Mouse (Mus musculus): Measurements from ENCODE around the gene Gadd45a. TPM values are rescaled to one million over a fixed set of nuclear protein-coding genes. Genes with fewer than 3 reads are reported as not detected.
"Not testable (repeated sequence)": the region's sequence is repeated elsewhere in the genome, so short reads cannot be mapped to it uniquely, and the experiment has no call there.

Gene Gadd45a
- polyA plus RNA-seq, 2 experiments from 2014 or later = 4.1 to 5.6 TPM

DNA sequence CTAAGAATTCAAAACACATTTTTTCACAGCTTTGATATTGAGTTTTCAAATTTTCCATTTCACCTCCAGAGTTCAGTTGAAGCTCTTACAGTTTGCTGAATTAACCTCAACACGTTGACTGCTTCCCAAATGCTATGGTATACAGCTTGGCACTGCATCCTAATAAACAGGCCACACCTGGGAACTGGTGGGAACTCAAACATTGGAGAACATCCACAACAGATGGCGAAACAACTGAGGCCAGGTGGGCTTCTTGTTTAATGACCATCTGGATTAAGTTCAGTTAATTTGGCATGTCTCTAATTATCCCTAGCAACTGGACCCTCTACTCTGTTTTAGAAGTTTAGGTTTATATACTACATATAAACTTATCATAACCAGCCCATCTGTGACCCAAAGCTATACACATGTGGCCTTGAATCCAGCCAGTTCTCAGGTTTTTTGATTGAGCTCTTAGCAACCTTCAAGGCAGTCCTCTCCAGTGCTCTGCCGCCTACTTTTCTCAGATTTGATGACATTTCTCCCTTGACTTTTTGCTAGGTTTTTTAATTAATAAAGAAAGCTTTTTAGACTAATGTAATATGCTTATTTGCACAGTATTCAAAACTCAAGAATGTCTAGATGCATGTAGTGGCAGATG lies 10.9 kb upstream of the Gadd45a start:
- ATAC-seq = no peak

- no peak for ATAC-seq
Observed at GRCm38 (mm10) chr6:67046937-67047336, 9.7 kb upstream of the Gadd45a start.

DNA sequence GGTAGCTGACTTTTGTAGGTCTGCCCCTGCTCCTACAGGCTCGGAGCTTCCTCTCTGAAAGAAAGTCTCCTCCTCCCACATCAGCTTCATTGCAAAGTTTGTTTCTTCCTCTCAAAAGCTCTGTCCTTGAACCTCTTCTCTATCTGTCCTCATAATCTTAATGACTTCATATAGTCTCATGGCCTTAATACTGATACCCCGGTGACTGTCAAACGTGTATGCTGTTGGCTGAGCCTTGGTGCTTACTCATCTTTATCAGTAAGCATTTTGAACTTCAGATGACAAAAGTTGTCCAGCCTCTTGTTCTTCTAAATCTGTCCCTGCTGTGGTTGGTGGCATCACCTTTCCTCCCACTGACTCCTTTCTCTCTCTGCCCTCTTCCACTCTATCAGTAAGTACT lies 8.2 kb upstream of the Gadd45a start:
- no peak for ATAC-seq

- ATAC-seq = no peak
Observed at GRCm38 (mm10) chr6:67040904-67041410, 3.7 kb upstream of the Gadd45a start.

DNA sequence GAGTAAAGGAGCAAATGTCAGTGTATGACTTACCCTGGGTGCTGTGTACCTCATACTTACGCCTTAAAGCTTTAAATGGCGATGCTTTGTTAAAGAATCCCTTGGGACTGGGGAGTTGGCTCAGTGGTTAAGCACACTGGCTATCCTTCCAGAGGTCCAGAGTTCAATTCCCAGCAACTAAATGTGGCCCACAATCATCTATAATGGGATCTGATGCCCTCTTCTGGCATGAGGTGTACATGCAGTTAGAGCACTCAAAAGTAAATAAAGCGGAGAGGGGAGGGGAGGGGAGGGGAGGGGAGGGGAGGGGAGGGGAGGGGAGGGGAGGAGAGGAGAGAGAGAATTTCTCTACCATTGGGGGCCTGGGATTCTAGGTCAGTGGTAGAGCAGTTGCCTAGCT lies 1.7 kb upstream of the Gadd45a start:
- ATAC-seq = no peak

DNA sequence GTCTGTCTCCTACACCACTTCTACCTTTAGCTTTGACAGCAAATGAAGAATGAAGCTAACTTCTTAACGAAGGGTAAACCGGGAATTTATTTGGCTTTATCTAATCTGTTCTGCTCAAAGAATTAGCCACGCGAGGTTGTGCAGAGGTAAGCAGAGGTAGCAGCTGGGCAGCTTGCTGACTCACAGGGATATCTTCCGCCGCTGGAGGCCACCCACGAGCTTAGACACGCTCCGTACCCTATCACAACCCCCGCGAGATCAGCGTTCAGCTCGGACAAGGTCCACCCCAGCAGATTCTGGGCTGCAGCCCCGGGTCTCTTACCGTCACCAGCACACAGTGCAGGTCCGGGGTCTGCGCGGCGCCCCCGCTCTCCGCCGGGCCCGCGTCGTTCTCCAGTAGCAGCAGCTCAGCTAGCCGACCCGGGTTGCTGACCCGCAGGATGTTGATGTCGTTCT lies 873 bp downstream of the Gadd45a start:
- peak; percentile 37 for ATAC-seq

DNA sequence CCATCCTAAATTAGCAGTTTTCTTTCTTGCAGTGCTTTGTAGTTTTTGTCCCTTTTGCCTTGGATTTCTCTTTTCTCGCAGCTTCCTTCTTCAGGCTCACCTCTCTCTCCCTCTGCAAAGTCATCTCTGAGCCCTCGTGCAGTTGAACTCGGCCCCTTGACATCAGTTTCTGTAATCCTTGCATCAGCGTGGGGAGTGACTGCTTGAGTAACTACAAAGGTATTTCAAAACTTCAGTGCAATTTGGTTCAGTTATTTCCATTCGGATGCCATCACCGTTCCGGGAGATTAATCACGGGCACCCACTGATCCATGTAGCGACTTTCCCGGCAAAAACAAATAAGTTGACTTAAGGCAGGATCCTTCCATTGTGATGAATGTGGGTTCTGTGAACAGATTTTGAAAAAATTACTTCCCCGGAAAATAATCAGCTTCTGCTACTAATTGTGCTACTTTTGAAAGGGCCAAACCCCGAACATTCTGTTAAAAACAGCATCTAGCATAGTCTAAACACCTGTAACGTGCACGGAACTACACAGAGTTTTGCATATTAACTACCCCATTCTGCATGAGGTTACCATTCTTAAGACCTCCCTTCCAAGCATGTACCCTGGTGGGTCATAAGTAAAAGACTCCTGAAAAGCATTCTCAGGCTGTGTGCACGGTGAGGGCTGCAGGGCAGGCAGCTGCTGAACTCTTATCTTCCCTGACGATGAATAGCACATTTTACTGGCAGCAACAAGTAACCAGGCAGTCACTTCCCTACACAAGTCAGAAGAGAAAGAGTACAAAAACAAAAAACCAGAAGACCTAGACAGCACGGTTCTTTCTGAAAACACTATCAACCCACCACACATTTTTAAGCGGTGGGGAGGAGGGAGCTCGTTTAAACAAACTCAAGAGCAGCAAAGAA lies 1.6 kb downstream of the Gadd45a start:
- no peak for ATAC-seq

DNA sequence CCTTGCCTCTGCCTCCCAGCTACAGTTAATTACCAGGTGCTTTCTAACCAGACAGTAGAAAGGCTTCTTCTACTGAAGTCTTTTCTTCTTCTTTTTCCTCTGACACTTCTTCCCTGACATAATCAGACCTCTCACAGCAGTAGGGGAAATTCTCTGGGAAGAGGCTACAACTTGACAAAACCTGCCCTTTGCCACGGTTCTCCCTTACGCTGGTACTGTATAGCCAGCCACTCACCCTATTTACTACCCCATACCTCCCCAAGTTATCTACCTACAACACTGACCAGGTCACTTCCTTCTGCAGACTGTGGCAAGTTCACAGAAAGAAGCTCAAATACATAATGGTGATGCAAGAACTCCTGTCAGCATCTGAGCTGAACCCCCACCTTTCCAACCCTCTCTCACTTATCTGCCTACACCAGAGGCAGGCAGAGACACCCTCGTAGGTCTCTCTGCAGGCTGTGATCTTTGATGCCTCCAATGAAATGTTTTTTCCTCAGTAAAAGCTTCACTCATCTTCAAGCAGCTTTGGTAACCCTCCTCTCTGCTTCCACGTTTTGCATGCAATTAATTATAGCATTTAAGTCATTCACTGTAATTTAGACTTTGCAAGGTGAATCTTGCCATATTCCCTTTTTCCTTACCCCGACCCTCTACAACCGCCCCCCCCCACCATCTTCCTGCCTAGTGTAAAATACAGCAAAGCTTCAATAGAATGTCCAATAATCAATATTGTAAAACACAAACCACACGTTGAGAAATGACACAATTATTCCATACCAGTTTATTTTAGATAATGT lies 2.7 kb downstream of the Gadd45a start:
- ATAC-seq = no peak

DNA sequence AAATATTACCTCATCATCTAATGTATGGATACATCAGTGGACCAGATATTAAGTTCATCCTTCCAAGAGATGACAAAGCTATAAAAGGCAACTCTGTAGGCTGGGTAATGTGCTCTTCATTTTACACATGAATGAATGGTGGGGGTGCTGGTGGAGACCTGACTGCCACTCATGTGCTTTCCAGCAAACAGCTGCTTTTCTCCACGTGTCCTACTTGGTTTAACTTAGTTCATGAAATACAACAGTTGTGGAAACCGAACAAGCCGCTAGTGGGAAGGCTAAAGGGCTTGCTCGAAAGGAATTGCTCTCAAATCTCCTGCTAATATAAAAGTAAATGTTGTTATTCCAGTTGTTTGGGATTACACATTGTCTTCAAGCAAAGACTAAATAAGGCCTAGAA lies 3.7 kb downstream of the Gadd45a start:
- no peak for ATAC-seq

DNA sequence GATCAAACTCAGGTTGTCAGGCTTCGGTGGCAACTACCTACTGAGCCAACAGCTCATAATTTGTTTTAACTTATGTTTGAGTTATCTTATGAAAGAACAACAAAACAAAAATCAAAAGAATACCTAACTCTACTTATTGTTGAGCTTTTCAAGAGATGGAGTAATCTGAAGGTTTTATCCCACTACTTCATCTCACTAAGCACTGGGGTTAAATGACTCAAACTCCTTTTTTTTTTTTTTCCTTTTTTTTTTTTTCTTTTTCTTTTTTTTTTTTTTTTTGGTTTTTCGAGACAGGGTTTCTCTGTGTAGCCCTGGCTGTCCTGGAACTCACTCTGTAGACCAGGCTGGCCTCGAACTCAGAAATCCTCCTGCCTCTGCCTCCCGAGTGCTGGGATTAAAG lies 4.3 kb downstream of the Gadd45a start:
- not testable (repeated sequence) for ATAC-seq

GRCm38 (mm10) chr6:67032551-67032950 lies 4.7 kb downstream of the Gadd45a start:
- ATAC-seq = not testable (repeated sequence)

DNA sequence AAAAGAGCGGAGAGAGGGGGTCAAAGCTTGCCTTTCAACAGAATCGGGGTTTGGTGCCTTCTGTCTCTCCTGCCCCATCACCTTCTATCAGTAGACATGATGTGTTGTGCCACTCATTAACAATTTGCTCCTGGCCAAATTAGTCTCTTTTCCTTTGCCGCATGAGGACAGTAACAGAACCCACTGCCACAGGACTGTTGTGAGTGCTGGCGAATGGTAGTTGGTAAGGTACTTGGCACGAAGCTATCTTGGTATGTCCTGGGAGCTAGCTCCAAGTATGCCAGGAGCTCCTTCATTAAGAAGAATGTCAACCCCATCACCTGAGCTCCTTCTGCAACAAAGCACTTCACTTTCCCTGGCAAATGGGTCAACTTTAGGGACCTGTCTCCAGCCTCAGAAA lies 6.4 kb downstream of the Gadd45a start:
- ATAC-seq = no peak

DNA sequence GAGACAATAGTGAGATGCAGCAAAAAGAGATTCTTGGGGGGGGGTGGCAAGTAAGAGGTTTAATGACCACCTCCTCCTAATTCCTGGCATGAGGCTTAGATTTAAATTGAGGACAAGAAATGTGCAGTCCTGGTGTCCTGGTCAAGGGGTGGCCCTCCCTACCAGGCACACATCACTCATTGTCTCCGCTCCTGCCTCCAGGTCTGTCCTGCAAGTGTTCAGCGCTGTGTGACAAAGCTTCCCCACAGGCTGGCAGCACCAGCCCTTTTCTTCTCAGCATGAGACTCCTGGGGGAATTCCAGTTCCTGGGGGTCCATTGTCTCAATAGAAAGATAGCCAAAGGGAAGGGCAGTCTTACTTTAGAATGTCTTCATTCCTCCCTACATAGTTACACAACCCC lies 6.8 kb downstream of the Gadd45a start:
- ATAC-seq = no peak

GRCm38 (mm10) chr6:67029987-67030386 lies 7.3 kb downstream of the Gadd45a start:
- ATAC-seq = no peak

- ATAC-seq = no peak
Observed at GRCm38 (mm10) chr6:67029312-67029950, 7.8 kb downstream of the Gadd45a start.

- no peak for ATAC-seq
Observed at GRCm38 (mm10) chr6:67027438-67028142, 9.7 kb downstream of the Gadd45a start.

DNA sequence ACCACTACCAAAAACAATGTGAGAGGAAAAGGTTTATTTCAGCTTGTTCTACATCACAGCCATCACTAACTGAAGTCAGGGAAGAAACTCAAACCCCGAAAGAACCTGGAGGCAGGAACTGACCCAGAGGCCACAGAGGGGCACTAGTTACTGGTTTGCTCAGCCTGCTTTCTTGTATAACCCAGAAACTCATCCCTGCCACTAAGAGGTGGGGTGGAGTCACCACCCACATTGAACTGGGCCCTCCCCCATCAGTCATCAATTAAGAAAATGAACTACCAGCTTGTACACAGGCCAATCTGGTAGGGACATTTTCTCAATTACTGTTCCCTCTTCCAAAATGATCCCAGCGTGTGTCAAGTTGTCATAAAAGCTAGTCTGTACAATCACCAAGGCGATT lies 10.6 kb downstream of the Gadd45a start:
- ATAC-seq = no peak

- ATAC-seq = no peak
Observed at GRCm38 (mm10) chr6:67023729-67024128, 13.5 kb downstream of the Gadd45a start.

DNA sequence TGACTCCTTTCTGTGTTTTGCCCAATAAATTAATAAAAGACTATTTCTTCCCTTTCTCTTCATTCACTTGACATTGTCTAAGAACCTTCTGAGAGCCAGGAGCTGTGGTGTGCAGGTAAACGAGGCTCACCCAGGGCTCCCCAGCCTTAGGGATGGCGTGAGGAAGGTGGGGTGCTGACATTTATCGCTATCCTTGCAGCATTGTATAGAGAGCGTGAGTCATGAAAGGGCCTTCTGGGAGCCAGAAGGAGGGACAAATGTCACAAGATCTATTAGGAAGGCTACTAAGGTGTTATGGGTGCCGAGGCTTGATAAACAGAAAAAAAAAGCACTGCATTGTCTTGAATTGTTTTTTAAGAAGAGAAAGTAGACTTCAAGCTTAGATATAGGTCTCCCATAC lies 15.9 kb downstream of the Gadd45a start:
- ATAC-seq = no peak

DNA sequence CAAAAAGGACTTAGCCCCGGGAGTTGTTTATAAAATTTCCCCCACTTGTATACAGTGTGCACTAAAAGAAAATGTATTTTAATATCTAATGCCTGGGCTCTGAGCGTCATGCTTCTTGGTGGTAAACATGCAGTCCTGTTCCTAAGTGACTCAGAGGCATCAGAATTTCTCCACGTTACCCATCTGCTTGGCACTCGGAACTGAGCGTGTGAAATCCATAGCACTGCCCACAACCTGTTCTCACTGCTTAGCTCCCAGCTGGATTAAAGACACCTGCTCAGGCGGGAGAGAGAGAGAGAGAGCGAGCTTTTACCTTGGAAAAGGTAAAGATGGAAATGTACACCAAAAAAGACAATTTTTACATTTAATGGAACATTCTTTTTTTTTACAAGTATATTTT lies 18.3 kb downstream of the Gadd45a start:
- ATAC-seq = not testable (repeated sequence)

DNA sequence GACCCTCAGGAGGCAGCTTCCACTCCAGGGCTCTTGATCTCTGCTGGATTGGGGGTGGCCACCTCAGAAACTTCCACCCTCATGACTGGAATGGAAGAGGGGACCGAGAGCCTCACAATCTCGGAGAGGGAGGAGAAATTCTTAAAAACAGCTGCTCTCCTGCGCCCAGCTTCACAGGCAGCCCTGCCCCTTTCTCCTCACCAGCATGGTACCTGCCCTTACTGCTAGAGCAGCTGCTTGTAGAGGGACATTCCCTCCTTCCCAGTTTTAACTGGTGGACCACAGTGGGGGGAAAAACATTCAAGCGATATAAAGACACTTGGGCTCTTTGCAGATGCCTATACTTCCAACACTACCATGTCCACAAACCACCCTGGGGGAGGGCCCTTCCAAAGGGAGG lies 18.9 kb downstream of the Gadd45a start:
- no peak for ATAC-seq

All from activated CD4-positive, CD25-positive, alpha-beta regulatory T cell, adult 4 months (primary cell).